Mouse (Mus musculus) regulatory T cell (primary cell): ENCODE measurements around the gene Lrrc7.
"Not testable (repeated sequence)": the region's sequence is repeated elsewhere in the genome, so short reads cannot be mapped to it uniquely, and the experiment has no call there.

ENCODE experiments used
- in situ Hi-C: fragments of 300-600 bp; cut with MboI, MseI; formaldehyde crosslinking; loops from one replicate; pipeline ENCODE4 v1.15.1; 2025; ENCODE audit warnings: high pct_unique_total_duplicates

The Lrrc7 gene

DNA sequence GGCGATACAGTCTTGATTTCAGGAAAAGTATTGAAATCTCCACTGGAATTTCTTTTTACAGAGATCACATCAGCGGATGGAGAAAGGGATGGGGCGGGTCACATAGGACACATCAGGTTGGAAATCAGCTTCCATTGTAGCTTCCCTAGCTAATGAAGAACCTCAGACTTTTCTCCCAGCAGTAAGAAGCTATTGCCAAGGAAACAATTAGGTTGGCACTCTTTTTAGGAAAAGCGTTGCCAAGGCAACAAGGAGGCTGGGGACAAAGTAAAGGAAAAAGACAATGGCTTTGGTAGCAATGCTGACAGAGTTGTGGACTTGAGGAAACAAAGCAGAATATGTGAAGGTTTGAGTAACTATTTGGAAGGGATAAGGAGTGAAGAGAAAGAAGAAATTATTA, 393.6 kb downstream of the Lrrc7 start:
- in situ Hi-C loops: no loop called here

DNA sequence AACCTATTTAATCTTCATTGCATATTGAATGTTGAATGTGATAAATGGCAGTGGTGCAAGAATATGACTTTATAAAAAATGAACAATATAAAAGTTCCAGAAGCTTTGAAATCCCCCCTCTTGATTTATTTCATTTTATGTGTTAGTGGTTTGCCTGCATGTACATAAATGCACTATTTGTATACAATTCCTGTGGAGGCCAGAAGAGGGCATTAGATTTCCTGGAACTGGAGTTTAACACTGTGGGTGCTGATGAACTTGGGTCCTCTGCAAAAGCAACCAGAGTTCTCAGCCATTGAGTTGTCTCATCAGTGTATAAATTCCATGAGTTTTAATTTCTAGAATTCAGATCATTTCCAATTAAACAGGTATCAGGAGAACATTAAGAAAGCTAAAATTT, 397.0 kb downstream of the Lrrc7 start:
- in situ Hi-C loops: no loop called here

DNA sequence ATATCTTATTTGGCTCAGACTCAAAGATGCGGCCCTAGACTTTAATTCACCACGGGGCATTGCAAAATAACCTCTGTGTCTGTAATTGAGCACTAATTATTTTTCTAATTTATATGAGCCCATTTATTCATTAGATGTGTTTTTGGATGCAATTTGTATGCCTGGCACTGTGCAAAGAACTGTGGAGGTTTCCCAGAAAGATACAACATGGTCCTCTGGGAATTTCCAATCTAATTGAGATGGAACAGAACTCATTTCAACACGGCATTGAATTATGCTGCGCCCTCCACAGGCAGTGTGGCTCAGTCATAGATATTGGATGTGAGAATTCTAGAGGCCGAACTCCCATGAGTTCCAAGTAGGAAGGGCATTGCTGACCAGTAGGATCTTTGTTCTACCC, 397.6 kb downstream of the Lrrc7 start:
- in situ Hi-C loops: no loop called here

DNA sequence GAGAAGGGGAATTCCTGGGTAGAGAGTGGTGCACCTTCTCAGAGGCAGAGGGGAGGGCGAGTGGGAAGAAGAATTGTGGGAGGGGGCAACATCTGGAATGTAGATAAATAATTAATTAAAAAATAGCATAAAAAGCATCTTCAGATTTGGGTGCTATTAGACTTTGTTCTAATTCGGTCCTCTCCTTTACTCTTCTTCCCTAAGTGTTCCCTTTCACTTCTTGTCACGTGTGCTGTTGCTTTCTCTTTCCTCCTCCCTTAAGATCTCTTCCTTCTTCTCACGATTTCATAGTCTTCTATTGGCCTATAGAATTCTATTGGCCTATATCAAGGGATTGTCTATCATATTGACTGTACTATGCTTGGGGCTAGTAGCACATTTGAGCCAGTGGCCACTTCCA, 398.9 kb downstream of the Lrrc7 start:
- in situ Hi-C loops: no loop called here

DNA sequence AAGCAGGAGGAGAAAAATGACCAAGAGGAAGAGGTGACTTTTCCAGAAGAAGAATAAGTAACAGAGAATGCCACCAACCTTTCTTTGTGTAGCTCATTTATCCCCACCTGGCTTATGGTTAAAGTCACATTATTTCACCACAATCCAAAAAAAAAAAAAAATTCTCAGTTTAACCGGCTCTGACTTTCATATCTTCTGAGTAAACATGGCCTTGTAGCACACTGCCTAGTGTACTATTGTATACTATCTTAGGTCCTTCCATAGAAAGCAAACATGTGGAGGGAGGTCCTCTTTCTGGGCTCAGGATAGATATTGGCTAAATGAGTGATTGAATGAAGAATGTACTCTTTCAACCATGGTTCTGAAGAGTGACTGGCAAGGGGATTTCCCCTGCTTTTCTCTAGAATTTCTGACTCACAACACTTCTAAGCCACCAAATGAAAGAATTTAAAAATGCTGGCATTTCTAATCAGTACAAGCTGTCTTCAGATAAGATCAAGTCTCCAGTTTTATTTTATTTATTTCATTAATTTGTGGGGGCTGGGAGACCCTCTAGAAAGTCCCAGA, 400.0 kb downstream of the Lrrc7 start:
- in situ Hi-C loops: no loop called here

DNA sequence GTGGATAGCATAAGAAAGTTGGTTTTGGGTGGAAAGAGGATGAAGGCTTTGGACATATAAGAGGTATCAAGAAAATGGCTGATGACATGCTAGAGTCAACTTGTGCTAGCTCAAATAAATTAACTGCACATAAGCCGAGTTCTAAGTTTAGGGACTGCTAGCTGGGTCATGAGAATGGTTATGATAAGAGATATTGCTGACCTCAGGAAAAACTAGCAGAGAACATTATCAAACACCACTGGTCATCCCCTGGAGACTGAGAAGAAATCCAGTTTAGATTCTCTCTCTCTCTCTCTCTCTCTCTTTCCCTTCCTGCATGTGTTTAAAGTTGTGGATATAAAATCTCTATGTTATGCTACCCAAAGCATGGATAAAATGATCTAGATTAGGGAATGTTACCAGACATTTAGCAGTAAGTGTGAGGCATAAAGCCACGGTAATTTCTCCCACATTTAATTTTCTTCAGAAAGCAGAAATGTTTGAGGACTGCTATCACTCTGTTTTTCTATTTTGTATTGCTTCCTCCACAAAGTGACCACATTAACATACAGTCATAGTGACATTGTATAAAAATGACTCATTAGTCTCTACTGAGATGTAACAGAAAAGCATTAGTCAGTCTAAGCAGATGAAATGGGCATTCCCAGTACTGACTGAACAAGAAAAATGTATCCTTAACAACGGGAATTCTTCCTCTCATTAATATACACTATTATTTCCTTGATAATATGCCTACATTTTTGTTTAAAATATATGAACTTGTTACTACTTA, 406.3 kb downstream of the Lrrc7 start:
- in situ Hi-C loops: no loop called here

DNA sequence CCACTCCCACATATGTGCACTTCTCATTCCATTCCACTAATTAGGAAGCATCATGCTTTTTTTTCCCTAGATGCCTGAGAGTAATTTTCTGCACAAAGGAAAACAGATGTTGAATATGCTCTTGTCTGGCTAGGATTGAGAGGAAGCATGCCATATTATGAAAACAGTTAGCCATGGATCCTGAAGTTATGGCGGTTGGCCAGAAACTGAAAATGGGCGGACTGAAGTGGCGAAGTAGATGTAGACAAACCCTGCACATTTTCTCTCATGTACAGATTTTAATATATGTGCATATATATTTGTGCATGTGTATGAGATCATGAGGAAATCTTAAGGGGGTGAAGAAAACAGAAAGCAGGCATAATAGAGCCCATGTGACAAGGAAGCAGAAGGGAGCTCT, 407.9 kb downstream of the Lrrc7 start:
- in situ Hi-C loops: no loop called here

DNA sequence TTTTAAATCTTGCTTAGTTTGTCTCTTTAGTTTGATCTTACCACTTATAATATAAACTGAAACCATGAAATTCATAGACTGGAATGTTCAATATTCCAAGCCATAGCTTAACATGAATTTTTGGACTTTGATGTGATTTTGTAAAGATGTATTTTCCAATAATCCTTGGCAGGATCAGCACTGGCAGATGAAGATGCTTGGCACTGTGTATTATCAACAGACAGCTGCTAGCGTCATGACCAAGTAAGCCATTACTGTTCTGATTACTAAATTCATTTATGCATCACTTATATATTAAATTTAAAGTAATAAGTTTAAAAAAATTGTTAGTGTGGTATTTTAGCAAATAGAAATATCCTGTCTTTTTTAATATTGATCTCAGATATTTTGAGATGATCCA, 413.0 kb downstream of the Lrrc7 start:
- in situ Hi-C loops: no loop called here

DNA sequence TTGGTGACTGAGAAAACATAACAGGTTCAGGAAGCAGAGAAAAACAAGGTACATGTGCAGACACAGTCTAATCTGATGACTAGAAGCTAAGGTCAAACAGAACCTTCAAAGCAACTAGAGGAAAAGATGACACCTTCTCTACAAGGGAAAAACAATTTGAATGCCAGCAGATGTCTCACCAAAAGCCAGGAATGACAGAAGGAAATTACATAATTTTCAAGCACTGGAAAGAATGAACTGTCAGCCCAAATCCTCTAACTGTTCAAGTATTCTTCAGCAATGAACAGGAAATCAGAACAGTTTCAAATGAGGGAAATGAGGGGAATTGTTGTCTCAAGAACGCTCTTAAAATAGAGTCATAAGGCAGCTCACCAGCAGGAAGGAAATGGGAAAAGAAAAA, 421.4 kb downstream of the Lrrc7 start:
- in situ Hi-C loops: no loop called here

DNA sequence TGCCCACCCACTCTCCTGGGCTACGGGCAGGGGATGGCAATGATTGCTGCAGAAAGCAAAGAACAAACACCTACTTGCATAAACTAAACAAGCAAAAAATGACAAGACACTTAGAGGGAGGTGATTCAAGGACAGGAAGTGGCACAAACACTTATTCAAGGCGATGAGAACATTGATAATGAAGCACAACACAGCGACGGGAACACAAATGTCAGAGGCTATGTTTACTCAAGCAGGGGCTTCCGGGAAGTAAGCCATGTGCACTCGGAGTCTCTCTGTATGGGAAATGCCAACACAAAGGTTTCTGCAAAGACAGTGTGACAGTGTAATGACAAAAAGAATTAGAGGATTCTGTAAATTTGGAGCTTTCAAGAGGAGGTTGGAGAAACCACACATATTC, 424.2 kb downstream of the Lrrc7 start:
- in situ Hi-C loops: no loop called here

DNA sequence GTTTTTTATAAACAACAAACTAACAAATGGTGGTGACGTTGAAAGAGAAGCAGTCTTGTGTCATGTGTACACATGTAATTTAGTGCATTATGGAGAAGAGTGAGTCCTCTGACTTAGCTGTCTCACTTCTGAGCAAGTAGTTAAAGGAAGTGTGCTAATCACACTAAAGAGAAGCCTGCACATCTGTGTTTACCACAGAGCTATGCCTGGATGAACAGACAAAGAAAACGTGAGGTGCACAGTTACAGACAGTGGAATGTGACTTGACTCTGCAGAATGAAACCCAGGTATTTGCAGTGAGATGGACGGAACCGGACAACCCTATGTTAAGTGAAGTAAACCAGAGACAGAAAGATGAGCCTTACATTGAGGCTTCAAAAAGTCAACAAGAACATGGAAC, 430.3 kb downstream of the Lrrc7 start:
- in situ Hi-C loops: no loop called here

DNA sequence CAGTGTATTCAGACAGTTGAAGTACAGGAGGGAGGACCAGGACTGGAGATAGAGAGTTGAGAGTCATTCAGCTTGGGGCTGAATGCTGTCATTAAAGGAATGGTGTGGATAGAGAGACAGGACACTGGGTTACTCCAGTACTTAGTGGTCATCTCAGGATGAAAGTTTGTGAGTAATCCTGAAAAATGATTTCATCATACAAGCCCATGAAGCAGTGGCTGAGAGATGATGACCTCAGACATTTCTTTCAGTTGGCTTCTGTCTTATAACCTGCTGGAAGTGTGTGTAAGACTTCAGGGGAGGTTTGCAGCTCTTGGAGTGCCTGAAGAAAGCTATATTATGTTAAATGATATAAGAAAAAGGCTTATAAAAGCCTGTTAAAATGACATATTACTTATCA, 430.8 kb downstream of the Lrrc7 start:
- in situ Hi-C loops: no loop called here

DNA sequence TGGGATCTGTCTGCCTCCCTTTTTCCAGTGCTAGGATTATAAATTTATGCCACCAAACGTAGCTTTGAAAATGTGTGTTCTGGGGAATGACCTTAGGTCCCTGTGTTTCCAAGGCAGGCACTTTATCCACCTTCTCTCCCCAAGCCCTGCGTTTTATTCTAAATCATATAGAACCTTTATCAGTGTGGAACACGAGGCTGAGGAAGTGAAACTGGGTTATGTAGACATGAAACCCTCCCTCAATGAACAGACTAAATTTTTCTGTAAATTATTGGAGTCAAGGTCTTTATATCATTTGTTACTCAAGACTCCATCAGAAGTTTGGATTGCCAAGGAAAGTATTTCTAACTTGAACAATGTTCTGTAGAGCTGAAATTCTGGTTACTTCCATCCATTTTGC, 439.1 kb downstream of the Lrrc7 start:
- in situ Hi-C loops: no loop called here

DNA sequence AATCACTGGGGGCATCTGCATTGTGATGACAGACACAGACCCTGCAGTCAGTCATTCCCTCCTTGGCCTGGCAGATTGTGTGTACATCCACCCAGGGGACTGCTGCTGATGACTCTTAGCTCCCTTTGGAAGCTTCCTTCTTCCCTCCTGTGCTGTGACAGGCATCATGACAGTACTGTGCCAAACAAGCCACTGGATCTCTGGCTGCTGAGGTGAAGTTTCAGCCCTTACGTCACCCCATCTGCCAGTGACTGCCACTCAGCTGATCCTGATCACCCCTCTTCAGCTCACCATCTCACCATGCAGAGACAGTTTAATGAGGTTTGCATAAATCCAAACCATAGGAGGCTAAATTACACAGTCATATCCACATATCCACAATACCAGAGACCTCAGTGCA, 456.8 kb downstream of the Lrrc7 start:
- in situ Hi-C loops: no loop called here

DNA sequence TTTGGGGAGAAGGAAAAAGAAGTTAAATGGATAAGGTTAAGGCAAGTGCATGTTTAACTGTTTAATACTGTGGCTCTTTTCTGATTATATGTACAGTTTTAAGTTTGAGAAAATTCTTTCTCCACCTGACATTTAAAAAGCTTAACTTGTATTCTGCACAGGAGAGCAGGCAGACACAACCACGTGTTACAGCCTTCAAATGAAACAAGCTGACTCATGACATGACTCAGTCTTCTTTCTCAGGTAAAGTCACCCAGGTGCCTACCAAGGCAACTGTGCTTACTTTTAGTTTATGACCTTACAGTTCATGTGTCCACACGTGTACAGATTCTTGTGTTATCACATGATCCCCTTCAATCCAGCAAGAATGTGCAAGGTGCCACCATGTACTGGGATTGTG, 458.6 kb downstream of the Lrrc7 start:
- in situ Hi-C loops: no loop called here

DNA sequence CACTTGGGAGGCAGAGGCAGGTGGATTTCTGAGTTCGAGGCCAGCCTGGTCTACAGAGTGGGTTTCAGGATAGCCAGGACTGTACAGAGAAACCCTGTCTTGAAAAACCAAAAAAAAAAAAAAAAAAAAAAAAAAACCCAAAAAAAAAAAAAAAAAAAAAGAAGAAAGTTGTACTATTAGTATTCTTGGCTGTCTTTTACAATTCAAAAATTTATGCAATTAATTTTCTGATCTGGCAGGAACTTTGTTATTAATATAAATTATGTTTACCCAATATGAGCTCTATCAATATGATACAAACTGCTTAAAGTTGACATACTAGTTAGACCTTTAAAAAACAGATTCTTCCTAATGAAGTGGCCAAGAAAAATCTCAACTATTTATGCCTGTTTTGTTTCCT, 459.5 kb downstream of the Lrrc7 start:
- in situ Hi-C loops: not testable (repeated sequence)

DNA sequence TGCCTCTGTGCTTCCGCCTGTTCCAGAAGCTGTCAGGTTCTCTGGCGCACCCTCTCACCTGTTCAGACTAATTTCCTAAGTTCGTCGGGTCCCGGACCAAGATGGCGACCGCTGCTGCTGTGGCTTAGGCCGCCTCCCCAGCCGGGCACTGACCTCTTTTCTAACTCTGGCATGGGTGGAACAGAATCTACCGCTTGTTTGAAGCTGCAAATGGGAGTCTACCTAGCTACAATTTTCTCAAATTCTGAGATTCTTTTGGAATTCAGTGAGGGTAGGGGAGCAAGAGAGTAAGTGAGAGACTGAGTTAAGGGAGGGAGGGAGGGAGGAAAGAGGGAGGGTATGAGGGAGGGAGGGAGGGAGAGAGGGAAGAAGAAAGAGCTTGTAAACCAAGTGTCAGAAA, 460.0 kb downstream of the Lrrc7 start:
- in situ Hi-C loops: not testable (repeated sequence)

DNA sequence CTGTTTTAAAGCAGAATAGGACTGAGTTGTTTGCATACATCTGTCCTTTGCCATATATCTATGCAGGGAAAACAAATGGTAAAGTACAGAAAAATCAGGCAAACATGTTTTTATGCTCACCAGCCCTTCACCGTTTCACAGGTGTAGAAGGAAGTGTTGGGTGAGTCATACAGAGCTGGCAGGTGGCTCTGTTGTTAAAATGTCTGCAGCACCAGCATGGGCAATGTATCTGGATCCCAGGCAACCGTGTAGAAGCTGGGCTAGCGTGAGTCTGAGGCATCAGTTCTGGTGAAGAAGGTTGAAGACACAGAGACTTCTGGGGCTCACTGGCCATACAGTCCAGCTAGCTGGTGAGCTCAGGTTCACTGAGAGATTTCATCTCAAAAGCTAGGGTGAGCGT, 468.1 kb downstream of the Lrrc7 start:
- in situ Hi-C loops: no loop called here

DNA sequence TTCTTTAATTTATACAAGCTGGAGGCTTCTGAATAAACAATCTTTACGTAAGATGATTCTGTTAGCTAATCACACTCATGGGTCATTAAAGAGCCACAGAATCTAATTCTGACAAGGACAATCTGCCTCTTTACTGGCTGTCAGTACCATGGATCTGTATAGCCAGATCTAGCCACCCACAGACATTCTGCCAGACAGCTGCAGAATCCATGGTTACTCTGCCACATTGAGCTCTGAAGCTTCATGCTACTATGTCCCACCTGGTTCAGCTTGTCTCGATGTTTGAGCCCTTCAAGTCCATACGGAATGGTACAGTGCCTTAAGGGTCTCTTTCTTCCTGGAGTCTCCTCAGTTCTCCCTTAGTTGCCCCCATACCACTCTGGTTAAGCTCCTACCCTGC, 470.4 kb downstream of the Lrrc7 start:
- in situ Hi-C loops: no loop called here

DNA sequence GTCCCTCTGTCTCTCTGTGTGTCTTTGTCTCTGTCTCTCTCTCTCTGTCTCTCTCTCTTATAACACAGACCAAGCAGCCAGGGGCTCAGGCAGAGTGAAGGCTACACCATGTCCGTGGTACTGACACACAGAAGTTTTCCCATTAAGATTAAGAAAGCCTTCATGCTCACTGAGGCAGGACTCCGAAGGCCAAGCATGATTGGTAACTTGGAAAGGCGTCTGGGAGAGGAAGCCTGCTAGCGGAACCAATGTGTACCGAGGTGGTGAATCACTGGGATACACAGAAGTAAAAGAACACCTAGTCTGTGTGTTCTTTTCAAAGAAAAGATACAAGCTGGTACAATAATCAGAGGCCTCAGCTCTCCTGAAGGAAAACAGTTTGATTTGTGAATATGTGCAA, 484.2 kb downstream of the Lrrc7 start:
- in situ Hi-C loops: no loop called here

DNA sequence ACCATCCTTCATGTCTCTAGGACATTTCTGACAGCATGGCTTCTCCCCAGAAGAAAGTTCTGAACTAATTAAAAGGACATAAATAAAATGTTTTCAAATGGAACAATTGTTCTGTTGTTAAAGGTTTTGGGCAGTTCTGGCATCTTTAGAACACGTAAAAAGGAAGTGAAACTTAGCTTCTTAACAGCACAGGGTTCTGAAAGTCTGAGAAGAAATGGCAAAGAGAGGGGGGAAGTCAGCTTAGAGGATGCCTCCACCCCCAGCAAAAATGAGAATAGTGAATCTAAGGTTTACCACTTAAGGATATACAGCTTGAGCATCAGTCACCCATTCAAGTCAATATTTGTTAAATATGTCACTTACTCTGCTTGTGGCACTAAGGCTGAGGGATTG, 484.6 kb downstream of the Lrrc7 start:
- in situ Hi-C loops: no loop called here

DNA sequence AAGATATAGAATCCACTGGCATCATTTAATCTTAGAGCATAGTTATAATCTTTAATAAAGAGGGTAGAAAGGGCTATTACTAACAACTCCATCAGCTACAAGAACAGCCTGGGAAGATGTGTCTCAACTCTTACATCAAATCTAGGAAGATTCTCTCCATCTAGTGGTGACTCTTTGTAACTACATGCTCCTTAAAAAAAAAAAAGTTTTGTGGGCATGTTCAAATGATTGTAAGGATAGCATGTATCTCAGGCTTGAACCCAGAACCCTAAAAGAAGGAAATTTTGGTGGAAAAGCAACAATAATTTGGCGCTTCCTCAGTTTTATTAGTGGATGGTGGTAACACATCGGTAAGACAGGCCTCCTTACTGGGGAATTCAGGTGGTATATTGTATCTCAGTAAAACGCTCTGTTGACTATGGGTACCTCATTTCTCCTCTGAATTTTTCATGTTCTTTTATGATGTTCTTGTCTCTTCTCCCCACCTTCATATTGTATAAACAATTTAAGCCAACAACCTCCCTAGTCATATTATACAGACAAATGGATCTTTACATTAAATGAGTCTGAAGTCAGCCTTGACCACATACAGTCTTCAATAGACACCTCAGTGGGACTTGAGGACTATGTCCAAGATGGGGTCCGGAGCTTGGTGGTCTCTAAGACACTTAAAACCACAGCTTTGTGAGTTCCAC, 485.2 kb downstream of the Lrrc7 start:
- in situ Hi-C loops: no loop called here

DNA sequence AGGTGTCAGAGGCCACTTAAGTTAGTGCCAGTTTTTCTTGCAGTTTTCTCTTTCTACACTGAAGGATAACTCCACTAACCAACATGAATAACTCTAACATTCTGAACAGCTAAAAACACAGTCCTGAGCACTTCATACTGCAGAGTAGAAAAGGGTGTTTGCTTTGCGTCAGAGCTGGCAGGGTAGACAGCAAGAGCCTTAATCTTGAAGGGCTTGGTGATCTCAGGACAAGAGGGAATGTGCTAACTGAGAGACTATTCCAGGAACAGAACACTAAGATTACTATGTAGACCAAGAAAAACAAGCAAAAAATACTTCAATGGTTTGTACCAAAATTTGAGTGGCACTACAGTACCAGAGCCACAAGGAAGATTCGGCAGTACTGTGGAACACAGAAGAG, 487.0 kb downstream of the Lrrc7 start:
- in situ Hi-C loops: no loop called here
